Mouse (Mus musculus) cerebellum, adult 2 months (tissue): Measurements from ENCODE around the gene Hspa5.

Source experiments
- CTCF ChIP-seq: fragments of 200-500 bp; IDR thresholded peaks from 2 replicates; pipeline ENCODE4 v1.5.1; 2011; ENCODE audit warnings: low read depth, mild to moderate bottlenecking, control low read depth, low read length, moderate library complexity, borderline replicate concordance; ENCODE audit not compliant: insufficient read depth
- POLR2A ChIP-seq: fragments of 200-500 bp; IDR thresholded peaks from 2 replicates; pipeline ENCODE4 v1.6.1; 2011; ENCODE audit warnings: low read length, control low read depth, borderline replicate concordance; ENCODE audit not compliant: insufficient read depth

GRCm38 (mm10) chr2:34784085-34784484, 12.3 kb downstream of the Hspa5 start:
- TF ChIP-seq POLR2A (no peak), CTCF (peak; percentile 76)
